Mouse (Mus musculus): ENCODE measurements around the gene Brpf3.

Gene Brpf3

GRCm38 (mm10) chr17:28872322-28872721, 71.4 kb downstream of the Brpf3 start:
- no peak for DNase-seq (ENCODE audit: low read depth, low spot score)

- DNase-seq (ENCODE audit: low read depth, low spot score), result no peak
Observed at GRCm38 (mm10) chr17:28874216-28874615, 73.3 kb downstream of the Brpf3 start.

GRCm38 (mm10) chr17:28874825-28875224, 73.9 kb downstream of the Brpf3 start:
- no peak for DNase-seq (ENCODE audit: low read depth, low spot score)

GRCm38 (mm10) chr17:28875316-28875715, 74.4 kb downstream of the Brpf3 start:
- DNase-seq (ENCODE audit: low read depth, low spot score), result no peak

GRCm38 (mm10) chr17:28876331-28876730, 75.4 kb downstream of the Brpf3 start:
- no peak for DNase-seq (ENCODE audit: low read depth, low spot score)

GRCm38 (mm10) chr17:28876821-28877220, 75.9 kb downstream of the Brpf3 start:
- DNase-seq (ENCODE audit: low read depth, low spot score), result no peak

GRCm38 (mm10) chr17:28879931-28880391, 79.1 kb downstream of the Brpf3 start:
- DNase-seq (ENCODE audit: low read depth, low spot score), result no peak

GRCm38 (mm10) chr17:28882316-28882715, 81.4 kb downstream of the Brpf3 start:
- no peak for DNase-seq (ENCODE audit: low read depth, low spot score)

GRCm38 (mm10) chr17:28882810-28883209, 81.9 kb downstream of the Brpf3 start:
- DNase-seq (ENCODE audit: low read depth, low spot score), result no peak

GRCm38 (mm10) chr17:28883941-28884516, 83.1 kb downstream of the Brpf3 start:
- no peak for DNase-seq (ENCODE audit: low read depth, low spot score)

GRCm38 (mm10) chr17:28885231-28885630, 84.3 kb downstream of the Brpf3 start:
- DNase-seq (ENCODE audit: low read depth, low spot score), result no peak

- no peak for DNase-seq (ENCODE audit: low read depth, low spot score)
Observed at GRCm38 (mm10) chr17:28886266-28886665, 85.4 kb downstream of the Brpf3 start.

All from retina, adult 2 months (tissue).